Mouse (Mus musculus): ENCODE data around the gene Tmem198.

Tmem198 gene

GRCm38 (mm10) chr1:75478916-75479634, at the start of gene Tmem198, which contains the start of gene Chpf:
Gene Tmem198, plus strand, starts transcription at chr1:75479532.
Gene Chpf, minus strand, starts transcription at chr1:75479307.
- DNase-seq, result peak; percentile 97

GRCm38 (mm10) chr1:75435475-75436328, 43.6 kb upstream of the Tmem198 start, which contains the start of gene Gmppa:
Gene Gmppa, plus strand, starts transcription at chr1:75435930.
- peak; percentile 87 to 92 for DNase-seq

- no peak for DNase-seq
These were observed 40.5 kb upstream of the Tmem198 start for GRCm38 (mm10) chr1:75438782-75439181.

- DNase-seq, result no peak
These were observed 38.7 kb upstream of the Tmem198 start for GRCm38 (mm10) chr1:75440661-75441060.

DNA sequence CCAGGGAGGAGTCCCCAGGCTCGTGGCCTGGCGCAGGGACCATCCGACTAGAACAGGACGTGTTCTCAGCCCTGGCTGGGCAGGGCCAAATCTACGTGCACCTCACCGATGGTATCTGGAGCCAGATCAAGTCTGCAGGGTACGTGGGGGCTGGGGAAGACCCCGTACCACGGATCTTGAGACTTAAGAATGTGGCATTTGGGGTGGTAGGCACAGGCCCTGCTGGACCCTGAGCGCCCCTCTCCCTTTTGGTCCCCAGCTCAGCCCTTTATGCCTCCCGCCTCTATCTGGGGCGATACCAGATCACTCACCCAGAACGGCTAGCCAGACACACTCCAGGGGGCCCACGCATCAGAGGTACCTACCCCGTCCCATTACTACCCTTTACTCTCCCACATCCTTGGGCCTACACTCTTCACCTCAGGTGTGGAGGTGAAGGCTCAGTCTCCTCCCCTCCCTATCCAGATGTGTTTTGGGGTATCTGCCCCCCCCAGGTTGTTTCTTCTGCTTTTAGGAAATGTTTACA, 37.8 kb upstream of the Tmem198 start:
- no peak for DNase-seq

DNA sequence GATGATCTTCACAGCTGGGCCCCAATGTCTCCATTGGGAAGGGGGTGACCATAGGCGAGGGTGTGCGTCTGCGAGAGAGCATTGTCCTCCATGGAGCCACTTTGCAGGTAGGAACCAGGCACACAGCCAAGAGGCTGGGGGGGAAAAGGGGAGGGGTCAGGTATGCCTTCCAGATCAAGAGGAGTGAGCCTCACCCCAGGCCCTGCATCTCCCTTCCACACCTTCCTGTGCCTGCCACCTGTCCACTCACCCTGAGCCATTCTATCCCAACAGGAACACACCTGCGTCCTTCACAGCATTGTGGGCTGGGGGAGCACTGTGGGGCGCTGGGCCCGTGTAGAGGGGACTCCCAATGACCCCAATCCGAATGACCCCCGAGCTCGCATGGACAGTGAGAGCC, 37.2 kb upstream of the Tmem198 start:
- DNase-seq, result no peak

DNA sequence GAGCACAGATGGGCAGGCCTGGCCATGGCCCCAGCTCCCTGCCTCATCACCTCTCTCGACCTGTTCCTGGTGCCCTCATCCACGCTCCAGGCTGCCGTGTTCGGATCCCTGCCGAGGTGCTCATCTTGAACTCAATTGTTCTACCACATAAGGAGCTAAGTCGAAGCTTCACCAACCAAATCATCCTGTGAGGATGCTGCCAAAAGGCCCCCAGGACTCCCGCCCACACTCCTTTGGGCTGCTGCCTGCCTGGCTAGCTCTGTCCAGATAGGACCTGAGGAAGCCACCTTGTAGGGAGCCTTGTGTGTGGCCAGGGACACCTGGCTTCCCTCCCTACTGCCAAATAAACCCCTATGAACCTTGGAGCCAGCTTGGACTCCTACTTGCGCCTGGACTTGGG, 36.5 kb upstream of the Tmem198 start:
- no peak for DNase-seq

DNA sequence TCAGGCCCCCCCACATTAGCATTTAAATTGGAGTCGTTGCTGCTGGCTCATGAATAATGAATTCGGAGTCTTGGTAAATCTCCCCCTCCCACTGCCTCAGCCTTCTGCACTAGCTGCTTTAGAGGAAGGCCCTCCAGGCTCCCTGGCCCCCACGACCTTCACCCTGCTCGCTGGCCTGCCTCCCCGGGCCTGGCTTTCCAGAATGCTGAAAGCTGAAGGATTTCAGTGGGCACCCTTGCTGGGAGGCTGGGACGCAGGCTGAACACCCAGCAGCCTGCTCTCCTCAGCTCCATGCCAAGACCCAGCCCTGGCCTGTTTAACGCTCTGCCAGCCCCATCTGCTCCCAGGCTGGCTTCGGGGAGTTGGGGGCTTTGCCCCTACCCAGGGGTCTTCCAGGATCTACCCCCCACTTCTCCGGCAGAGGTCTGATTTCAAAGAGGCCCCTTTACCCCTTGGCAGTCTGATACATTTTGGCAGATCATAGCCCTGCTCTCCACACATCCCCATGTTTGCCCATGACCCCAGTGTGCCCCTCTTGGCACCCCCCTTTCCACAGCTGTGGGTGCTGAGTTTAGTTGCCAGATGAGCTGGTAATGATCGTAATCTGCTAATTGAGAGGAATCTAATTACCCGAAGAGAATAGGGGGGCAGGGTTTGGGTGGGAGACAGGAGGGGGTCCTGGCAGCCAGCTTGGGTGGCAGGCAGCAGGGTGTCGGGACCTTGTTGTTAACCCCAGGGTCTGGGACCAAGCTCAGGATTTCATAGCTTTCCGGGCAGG, 35.9 kb upstream of the Tmem198 start:
- DNase-seq, result no peak

GRCm38 (mm10) chr1:75444208-75444607, 35.1 kb upstream of the Tmem198 start:
- DNase-seq, result no peak

DNA sequence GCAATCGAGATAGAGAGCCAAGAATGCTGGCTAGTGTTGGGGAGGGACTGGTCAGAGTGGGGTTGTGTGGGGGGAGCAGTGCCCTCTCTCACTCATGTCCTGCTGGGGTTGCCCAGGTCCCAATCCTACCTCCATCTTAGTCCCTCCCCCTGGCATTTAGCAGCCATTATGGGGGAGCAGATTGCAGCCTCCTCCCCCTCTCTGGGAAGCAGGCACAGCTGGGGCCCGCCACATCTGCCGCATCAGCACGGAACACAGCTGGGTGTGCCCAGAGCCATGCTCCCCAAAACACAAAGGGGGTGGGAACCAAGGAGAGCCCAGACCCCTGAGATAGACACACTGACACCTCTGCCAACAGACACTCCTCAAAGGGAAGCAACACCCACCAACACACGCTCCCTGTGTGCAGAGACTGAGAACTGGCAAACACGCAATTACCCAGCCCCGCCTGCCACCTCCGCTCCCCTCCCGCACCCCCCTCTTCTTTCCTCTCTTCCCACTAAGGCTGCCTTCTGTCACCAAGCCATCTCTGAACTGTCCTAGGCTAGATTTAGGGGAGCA, 34.1 kb upstream of the Tmem198 start:
- DNase-seq, result no peak

- peak; percentile 57 to 87 for DNase-seq
These were observed 33.4 kb upstream of the Tmem198 start for GRCm38 (mm10) chr1:75445751-75446611.

DNA sequence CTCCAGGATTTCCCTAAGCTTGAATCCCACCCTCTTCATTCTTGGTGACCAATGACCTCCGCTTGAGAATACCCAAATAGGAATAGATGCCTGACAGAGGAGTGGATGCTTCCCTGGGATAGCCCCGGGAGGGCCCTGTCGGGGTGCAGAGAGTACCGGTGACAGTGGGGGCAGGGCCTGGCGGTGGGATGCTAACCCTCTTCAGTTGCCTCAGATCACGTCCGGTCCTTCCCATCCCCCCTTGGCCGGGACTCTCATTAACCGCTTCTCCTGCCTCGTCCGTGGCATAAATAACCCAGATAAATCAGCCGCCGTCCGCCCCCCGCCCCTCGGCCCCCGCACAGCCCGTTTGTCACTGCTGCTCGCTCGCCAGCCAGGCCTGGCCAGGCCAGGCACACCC, 32.7 kb upstream of the Tmem198 start:
- DNase-seq, result no peak

DNA sequence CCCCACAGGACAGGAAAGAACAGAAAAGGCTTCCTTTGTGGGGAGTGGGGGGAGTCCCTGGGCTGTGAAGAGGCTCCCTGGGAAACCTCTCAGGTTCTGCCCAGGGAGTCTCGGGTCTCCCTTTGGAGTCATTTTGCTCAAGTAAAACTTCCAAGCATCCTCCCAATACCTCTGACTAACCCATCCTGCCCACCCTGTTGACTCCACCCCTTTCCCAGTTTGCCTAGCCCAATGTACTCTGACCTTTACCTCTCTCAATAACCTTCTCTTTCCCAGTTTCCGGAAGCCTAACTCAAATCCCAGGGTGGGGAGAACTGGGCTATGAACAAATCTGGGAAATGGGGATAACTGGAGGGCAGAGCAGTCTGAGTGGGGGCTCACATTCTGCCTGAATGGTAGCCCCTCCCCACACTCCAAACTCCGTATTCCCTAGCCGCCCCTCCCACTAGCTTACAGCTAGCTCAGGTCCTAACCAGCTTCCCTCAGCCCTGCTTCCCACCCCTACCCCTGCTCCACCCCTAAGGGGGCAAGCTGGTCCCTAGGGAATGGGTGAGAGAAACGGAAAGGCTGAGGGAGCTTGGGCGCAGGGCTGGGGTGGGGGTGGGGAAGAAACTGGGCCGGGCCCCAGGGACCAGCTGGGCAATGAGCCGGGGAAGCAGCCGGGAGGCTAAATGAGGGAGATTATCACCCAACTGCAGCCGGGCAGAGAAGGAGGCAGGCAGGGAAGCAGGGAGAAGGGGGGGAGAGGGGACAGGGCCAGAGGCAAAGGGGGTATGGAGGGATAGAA, 31.9 kb upstream of the Tmem198 start:
- no peak for DNase-seq

DNA sequence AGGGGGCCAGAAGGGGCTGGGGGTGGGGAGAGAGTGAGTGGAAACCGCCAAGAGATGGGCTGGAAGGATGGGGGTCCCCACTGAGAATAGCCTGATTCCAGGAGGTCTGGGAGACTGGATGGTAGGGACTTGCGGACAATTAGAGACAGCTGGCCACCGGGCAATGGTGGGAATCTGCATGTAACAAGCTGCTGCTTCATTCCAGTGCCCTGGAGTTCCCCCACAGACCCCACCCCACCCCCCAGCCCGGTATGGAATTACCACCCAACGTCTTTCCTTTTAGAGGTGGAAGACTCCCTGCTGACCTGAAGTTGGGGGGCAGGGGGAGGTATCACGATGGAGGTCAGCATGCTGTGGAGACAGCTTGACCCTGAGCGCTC, 31.3 kb upstream of the Tmem198 start:
- DNase-seq, result no peak

DNA sequence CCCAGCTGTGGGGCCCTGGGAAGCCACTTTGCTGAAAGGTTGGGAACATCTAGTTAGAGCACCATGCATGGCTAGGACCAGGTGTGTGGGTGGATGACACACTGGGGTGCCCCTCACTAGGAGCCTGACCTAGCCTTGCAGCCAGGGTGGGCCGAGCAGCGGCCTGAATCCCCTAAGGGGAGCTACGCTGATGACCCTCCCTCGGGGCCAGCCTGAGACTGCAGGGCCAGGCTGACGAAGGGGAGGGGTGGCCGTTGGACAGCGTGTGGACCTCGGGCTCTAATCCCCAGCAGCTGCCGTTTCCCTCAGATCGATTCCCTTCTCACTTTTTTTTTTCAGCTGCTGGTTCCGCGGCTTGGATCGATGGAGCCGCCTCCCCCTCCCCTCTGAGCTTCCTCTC, 30.4 kb upstream of the Tmem198 start:
- DNase-seq, result no peak

DNA sequence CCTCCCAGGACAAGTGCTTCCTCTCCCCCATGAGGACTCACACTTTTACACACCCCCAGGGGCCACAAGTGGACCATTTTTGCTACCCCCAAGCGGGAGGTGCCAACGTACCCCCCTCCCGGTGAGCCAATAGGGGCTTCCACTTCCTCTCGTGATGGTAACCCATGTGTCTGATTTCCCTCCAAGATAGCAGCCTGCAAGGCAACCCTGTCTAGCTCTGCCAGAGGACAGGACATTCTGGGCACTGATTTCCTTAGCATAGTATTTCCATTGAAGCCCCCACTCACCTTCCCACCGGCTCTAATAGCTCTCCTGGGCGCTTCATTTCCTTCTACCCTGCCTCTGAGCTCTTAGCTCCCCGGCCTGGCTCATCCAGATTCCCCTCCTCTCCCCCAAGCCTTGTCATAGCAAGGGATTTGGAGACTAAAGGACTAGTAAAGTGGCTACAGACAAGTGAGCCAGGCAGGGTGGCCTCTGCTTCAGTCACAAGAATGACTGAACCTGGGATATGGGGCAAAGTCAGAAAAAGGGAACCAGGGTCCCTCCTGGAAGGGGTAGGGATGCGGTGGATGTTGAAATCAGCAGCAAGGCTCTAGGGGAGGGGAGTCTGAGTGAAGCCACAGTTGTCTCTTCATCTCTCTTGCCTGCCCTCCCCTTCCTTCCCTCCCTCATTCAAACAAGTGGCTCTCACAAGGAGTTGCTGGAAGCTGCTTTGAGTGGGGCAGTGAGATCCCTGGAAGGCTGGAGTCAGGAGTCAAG, 29.8 kb upstream of the Tmem198 start:
- DNase-seq, result no peak

GRCm38 (mm10) chr1:75450314-75451005, 28.9 kb upstream of the Tmem198 start, which contains the start of gene Asic4:
Gene Asic4, plus strand, starts transcription at chr1:75450436.
- no peak for DNase-seq

- DNase-seq, result no peak
These were observed 27.4 kb upstream of the Tmem198 start for GRCm38 (mm10) chr1:75451900-75452299.

DNA sequence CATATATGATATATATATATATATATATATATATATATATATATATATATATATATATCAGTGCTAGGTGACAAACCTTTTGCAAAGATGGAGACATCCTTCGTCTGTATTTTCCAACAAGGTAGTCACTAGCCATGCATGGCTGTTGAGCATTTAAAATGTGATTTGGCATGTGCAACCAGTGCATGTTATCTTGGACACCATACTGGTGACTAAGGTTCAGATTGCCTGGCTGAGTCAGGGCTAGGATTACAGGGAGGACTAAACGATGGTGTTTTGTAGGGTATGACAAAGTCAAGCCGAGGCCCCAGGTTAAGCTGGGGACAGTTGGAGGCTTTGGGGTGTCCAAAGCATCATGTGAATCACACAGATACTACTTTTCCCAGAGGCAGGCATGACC, 23.9 kb upstream of the Tmem198 start:
- DNase-seq, result no peak
